Mouse (Mus musculus) kidney, adult 2 months (tissue): ENCODE data around the gene Arrdc4. TPM values are rescaled to one million over a fixed set of nuclear protein-coding genes. Genes with fewer than 3 reads are reported as not detected.
A peak's percentile ranks its signal among the peaks of the same experiment; 100 is the strongest.

Experiments
- DNase-seq: peaks from one replicate; pipeline ENCODE4 v3.0.0; 2021
- H3K27ac ChIP-seq: fragments of 200-500 bp; 2 replicates; pipeline ENCODE4 v1.5.1; 2012; ENCODE audit warnings: low read depth, low read length, control low read depth, inconsistent platforms; ENCODE audit not compliant: insufficient read depth
- H3K27me3 ChIP-seq: fragments of 200-500 bp; replicated peaks from 2 replicates; pipeline ENCODE4 v1.6.1; 2012; ENCODE audit warnings: mild to moderate bottlenecking, moderate library complexity, low read length, inconsistent platforms; ENCODE audit not compliant: control insufficient read depth, insufficient read depth
- H3K36me3 ChIP-seq: fragments of 200-500 bp; 2 replicates; pipeline ENCODE4 v1.6.1; 2012; ENCODE audit warnings: mild to moderate bottlenecking, moderate library complexity, low read length, inconsistent platforms; ENCODE audit not compliant: control insufficient read depth, insufficient read depth
- H3K4me1 ChIP-seq: fragments of 200-500 bp; 2 replicates; pipeline ENCODE4 v1.6.1; 2011; ENCODE audit warnings: low read length; ENCODE audit not compliant: control insufficient read depth, insufficient read depth
- H3K4me3 ChIP-seq: fragments of 200-500 bp; 2 replicates; pipeline ENCODE4 v1.5.1; 2011; ENCODE audit warnings: mild to moderate bottlenecking, low read depth, low read length, control low read depth; ENCODE audit not compliant: insufficient read depth
- CTCF ChIP-seq: fragments of 200-500 bp; conservative IDR thresholded peaks from 2 replicates; pipeline ENCODE4 v1.5.1; 2011; ENCODE audit warnings: low read depth, mild to moderate bottlenecking, control low read depth, low read length, moderate library complexity, mixed read lengths; ENCODE audit not compliant: insufficient read depth, insufficient read length
- POLR2A ChIP-seq: fragments of 200-500 bp; IDR thresholded peaks from one replicate; pipeline ENCODE4 v1.6.1; 2011; ENCODE audit warnings: low read depth, low read length, control low read depth
- WGBS: fragments of 180-500 bp; shearing (Covaris S2); methylation state at CpG from one replicate; pipeline ENCODE4 v1.1.7; 2018; 5-methylcytosine and 5-hydroxymethylcytosine counted together
- polyA plus RNA-seq: library from polyadenylated mRNA; depleted of rRNA; stranded (reverse); fragments of >200 nt; gene quantifications from 2 replicates; pipeline ENCODE4 v1.2.3, GENCODE M21; 2012

The Arrdc4 gene
- polyA plus RNA-seq, 1 experiment = 6.8 TPM

- WGBS = 88% methylated on average over 11 of the region's 11 CpGs
- TF ChIP-seq CTCF (no peak), POLR2A (no peak)
- no peak for DNase-seq
- Histone ChIP-seq H3K36me3 (peaks cover 4% of the 10 kb centered on the region), H3K27ac (no peak overlapping the region), H3K27me3 (no peaks in the 10 kb centered on the region), H3K4me3 (no peak overlapping the region), H3K4me1 (no peaks in the 10 kb centered on the region)
These were observed 10.2 kb downstream of the Arrdc4 start for GRCm38 (mm10) chr7:68738676-68739399.

DNA sequence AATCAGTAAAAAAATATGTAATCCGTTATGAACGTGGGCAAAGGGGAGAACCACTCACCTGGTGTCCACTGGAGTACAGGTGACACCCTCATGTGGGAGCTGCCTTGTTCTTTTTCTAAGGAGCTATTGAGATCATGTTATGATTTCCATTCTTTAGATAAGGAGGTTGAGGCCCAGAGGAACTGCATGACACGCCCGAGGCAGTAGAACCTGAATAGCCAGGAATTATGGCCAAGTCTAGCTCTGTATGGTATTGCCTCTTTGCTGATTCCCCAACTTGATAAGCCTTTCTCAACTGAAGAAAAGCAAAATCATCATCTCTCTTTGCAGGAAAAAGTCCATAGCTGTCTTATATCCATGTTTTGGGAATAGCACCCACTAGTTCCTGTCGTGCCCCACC is 22.7 kb downstream of the Arrdc4 start:
- no peak overlapping the region for H3K27ac ChIP-seq
- no peaks in the 10 kb centered on the region for H3K36me3 ChIP-seq
- H3K4me3 ChIP-seq = no peak overlapping the region
- no peak for TF ChIP-seq CTCF
- TF ChIP-seq POLR2A = no peak
- WGBS = 88% methylated on average over 5 of the region's 5 CpGs
- no peaks in the 10 kb centered on the region for H3K4me1 ChIP-seq
- no peaks in the 10 kb centered on the region for H3K27me3 ChIP-seq
- DNase-seq = no peak

DNA sequence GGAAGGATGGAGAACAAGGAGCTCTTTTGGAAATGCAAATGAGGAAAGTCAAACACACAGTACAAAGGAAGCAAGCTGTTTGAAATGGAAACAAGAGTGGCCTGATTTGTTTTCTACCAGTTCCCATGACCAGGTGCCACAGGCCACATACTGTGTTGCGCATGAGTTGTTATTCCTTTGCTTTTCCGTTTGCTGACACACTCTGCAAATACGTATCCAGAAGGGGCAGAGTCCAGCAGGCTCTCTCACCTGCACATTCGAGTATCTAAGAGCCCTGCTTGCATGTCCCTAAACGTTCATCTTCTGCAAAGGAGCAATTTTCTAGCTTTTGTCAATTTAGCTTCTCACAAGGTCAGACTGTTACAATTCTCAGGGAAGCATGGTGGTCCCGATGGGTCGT is 24.3 kb downstream of the Arrdc4 start:
- Histone ChIP-seq H3K4me3 (no peak overlapping the region), H3K36me3 (no peaks in the 10 kb centered on the region), H3K4me1 (no peaks in the 10 kb centered on the region), H3K27ac (no peak overlapping the region), H3K27me3 (no peaks in the 10 kb centered on the region)
- WGBS = 61% methylated on average over 7 of the region's 7 CpGs
- DNase-seq = no peak
- no peak for TF ChIP-seq CTCF
- no peak for TF ChIP-seq POLR2A

GRCm38 (mm10) chr7:68721520-68721919 is 27.5 kb downstream of the Arrdc4 start:
- Histone ChIP-seq H3K36me3 (no peaks in the 10 kb centered on the region), H3K27ac (no peak overlapping the region), H3K27me3 (no peaks in the 10 kb centered on the region), H3K4me3 (no peak overlapping the region), H3K4me1 (peaks cover 7% of the 10 kb centered on the region)
- 95% methylated on average over 4 of the region's 4 CpGs for WGBS
- DNase-seq = no peak
- no peak for TF ChIP-seq CTCF
- no peak for TF ChIP-seq POLR2A

DNA sequence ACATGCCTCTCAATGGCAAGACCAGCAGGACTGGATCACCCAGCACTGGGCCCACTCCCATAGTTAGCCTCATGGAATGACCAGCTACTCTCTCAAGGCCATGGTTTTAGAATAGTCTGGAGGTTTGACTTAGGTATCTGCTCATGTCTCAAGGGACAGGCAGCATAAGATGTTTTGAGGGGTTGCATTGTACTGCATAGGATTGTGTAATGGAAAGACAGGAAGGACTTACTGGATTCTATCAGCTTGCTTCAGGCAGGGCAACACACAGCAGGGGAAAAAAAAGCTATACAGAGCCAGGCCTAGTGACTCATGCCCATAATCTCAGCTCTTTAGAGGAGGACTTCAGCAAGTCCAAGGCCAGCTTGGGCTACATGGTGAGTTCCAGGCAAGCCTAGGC is 31.1 kb downstream of the Arrdc4 start:
- H3K4me1 ChIP-seq = peaks cover 7% of the 10 kb centered on the region
- no peak for DNase-seq
- H3K36me3 ChIP-seq = no peaks in the 10 kb centered on the region
- no peaks in the 10 kb centered on the region for H3K27me3 ChIP-seq
- no peak for TF ChIP-seq POLR2A
- no peak for TF ChIP-seq CTCF
- no peak overlapping the region for H3K4me3 ChIP-seq
- H3K27ac ChIP-seq = no peak overlapping the region

GRCm38 (mm10) chr7:68717498-68717897 is 31.5 kb downstream of the Arrdc4 start:
- no peak for TF ChIP-seq CTCF
- TF ChIP-seq POLR2A = no peak
- Histone ChIP-seq H3K36me3 (no peaks in the 10 kb centered on the region), H3K4me3 (no peak overlapping the region; the same call in 1 of the 2 replicates), H3K27me3 (no peaks in the 10 kb centered on the region), H3K4me1 (peaks cover 7% of the 10 kb centered on the region), H3K27ac (no peak overlapping the region)
- WGBS = 8% methylated on average over 10 of the region's 10 CpGs
- DNase-seq = peak; percentile 79

DNA sequence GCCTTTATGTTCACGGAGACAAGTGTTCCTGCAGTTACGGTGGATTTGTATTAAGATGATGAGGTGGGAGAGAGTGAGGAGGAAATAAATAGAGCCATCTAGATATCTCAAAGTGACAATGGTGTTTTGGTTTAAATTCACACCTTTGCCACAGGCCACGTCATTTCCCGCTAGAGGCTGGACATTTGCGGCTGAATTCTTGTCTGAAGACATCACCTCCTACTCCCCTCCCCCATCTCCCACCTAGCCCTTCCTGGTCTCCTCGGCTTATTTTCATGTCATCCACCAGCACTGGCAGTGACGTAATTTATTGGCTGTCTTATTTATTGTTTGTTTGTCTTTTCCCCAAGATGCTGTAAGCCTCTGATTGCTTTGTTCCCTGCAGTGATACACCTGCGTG is 32.1 kb downstream of the Arrdc4 start:
- no peak for DNase-seq
- 65% methylated on average over 8 of the region's 8 CpGs for WGBS
- H3K36me3 ChIP-seq = no peaks in the 10 kb centered on the region

More for the DNA sequence above, 32.1 kb downstream of the Arrdc4 start:
- H3K27me3 ChIP-seq = no peaks in the 10 kb centered on the region
- H3K4me1 ChIP-seq = peaks cover 7% of the 10 kb centered on the region
- TF ChIP-seq CTCF (no peak), POLR2A (no peak)
- no peak overlapping the region for H3K27ac ChIP-seq
- H3K4me3 ChIP-seq = no peak overlapping the region
